Mouse (Mus musculus) gastrocnemius, postnatal 10 days (tissue): ENCODE results near the gene Cypt1. TPM values are rescaled to one million over a fixed set of nuclear protein-coding genes. Genes with fewer than 3 reads are reported as not detected.

Source experiments
- DNase-seq: peaks from one replicate; pipeline ENCODE4 v3.0.0; 2021; ENCODE audit warnings: mixed read lengths
- long read RNA-seq, 2 experiments: library from polyadenylated mRNA; stranded (forward); transcript quantifications; one replicate each; pipeline ENCODE4 v2.0.0; 2021
- total RNA-seq, 2 experiments: library from RNA; stranded (reverse); gene quantifications; 2 replicates each; pipeline ENCODE4 v1.2.3; 2021

Cypt1 gene
- total RNA-seq = not detected
- long read RNA-seq, experiment 1 = 0 reads
- long read RNA-seq, experiment 2 = 0 reads

DNA sequence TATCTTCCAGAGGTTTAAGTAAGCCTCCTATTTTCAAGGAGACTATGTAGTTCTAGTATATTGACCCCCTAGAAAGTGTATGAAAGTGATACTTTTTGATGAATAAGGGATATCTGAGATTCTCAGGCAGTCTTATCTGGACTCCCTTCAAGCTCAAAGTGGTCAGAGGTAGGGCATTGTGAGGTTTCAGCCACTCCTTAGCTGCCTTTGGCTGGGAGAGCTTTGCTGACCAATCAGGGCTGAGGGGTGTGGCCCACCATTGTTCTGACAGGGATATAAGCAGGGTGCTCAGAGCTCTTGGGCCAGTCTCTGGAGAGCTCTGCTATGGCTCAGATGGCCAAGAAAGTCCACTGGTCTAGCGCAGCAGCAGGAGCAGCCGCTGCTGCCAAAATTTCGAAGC lies at the start of gene Cypt1:
Gene Cypt1, plus strand, starts transcription at position 301 of the 400 bp plus-strand sequence.
- no peak for DNase-seq

DNA sequence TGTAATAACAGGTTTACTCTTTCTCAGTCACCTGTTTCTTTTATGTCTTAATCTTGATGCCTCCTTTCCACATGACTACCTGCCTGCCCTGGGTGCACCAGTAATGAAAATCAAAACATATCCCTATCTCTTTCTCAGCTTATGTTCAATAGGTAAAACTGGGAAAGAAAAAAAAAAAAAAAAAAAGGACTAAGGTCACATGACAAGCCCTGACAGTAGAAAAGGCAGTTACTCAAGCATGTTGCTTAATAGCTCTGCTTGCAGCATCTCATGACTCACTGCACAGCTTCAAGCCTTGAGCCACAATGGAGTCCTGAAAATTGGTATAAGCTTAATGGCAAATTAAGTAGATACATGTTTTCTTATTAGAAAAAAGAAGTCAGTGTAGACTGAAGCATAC lies 24.1 kb downstream of the Cypt1 start:
- no peak for DNase-seq

DNA sequence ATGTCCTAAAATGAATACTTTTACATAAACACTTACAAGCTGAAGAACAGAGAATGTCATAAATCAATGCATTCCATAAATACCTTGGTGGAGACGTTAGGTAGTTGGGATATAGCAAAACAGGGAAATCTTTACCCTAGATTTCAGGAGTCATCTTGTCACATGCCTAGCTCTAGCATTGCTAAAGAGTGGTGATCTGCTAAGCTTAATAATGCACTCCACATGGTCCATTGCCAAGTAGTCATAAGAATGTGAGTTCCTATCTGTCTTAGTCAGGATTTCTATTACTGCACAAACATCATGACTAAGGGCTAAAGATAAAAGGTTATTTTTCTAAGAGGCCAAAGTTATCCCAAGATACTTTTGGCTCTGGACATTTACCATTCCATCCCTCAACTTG lies 34.4 kb downstream of the Cypt1 start:
- DNase-seq = no peak

DNA sequence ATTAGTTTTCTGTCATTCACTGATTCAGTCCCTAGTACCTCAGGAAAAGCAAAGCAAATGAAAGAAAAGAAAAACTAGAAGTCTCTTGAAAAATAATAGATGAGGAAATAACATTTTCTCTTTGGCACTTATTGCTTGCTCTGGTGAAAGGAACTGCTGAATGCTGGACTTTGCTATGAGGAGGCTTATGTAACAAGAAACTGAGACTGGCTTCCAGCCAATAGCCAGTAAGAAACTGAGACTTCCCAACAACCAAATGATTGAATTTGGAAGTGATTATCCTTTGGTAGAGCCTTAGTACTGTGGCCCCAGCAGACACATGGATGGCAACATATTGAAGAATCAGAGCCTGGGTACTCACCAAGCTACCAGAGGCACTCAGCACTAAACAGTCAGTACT lies 35.8 kb downstream of the Cypt1 start:
- no peak for DNase-seq

Other genes with a start within 250 kb of the Cypt1 start
- gene Maoa, start 96.8 kb downstream of the Cypt1 start, total RNA-seq = 1 to 10 TPM; 5.5 to 6.8 TPM